8 mouse cellular contexts compared by ENCODE assay signal in genomic region chr7:100658093-100658578, GRCm38 (mm10). TPM values are rescaled to one million over a fixed set of nuclear protein-coding genes. Genes with fewer than 3 reads are reported as not detected.
A peak's percentile ranks its signal among the peaks of the same experiment; 100 is the strongest.
DNase-seq lines count a peak whose midpoint lies in the region; ATAC-seq and TF ChIP-seq lines count a peak whose summit lies in the region.

No protein-coding gene starts in this region.

- H3K36me3 ChIP-seq in hindbrain, embryonic 10.5 days, result no peaks in the 10 kb centered on the region
- no peaks in the 10 kb centered on the region for H3K36me3 ChIP-seq in limb, embryonic 12.5 days
- H3K36me3 ChIP-seq in midbrain, embryonic 13.5 days, result no peaks in the 10 kb centered on the region

- 0 out of 2 replicates have a peak overlapping the region, but pooled peaks have one; percentile 27 for H3K9ac ChIP-seq in limb, embryonic 12.5 days (replicated peaks)
- H3K9ac ChIP-seq in midbrain, embryonic 13.5 days (replicated peaks), result no peak overlapping the region

- 28% methylated on average over 18 of the region's 18 CpGs for WGBS in hindbrain, embryonic 10.5 days
- WGBS in limb, embryonic 12.5 days, result 31% methylated on average over 18 of the region's 18 CpGs
- WGBS in midbrain, embryonic 13.5 days, result 33% methylated on average over 18 of the region's 18 CpGs

- H3K27me3 ChIP-seq in hindbrain, embryonic 10.5 days (ENCODE audit: insufficient read depth, poor library complexity, severe bottlenecking), result no peaks in the 10 kb centered on the region
- H3K27me3 ChIP-seq in limb, embryonic 12.5 days, result no peaks in the 10 kb centered on the region
- no peaks in the 10 kb centered on the region for H3K27me3 ChIP-seq in midbrain, embryonic 13.5 days

- DNase-seq in layer of hippocampus, adult 2 months (ENCODE audit: low spot score in 2 of 2), result no peak
- DNase-seq in layer of hippocampus, postnatal 36 days, result no peak
- peak; percentile 60 for DNase-seq in embryo, embryonic 10.5 days (ENCODE audit: low spot score)
- DNase-seq in hindbrain, embryonic 10.5 days (ENCODE audit: low spot score), result peak; percentile 30
- no peak for DNase-seq in thymus, postnatal 25 days
- DNase-seq in T-cell, adult 2 months (ENCODE audit: low spot score), result no peak

- peak overlapping the region; percentile 43 for H3K4me2 ChIP-seq in limb, embryonic 12.5 days
- H3K4me2 ChIP-seq in midbrain, embryonic 13.5 days (replicated peaks), result peak overlapping the region; percentile 20; the same call in 1 of the 2 replicates

- ATAC-seq in limb, embryonic 12.5 days (ENCODE audit: insufficient number of reproducible peaks, insufficient read depth, low FRiP score, low TSS enrichment, low read depth), result peak; percentile 40
- no peak for ATAC-seq in midbrain, embryonic 13.5 days

- peak overlapping the region; percentile 92 for H3K27ac ChIP-seq in layer of hippocampus, adult 2 months
- H3K27ac ChIP-seq in hindbrain, embryonic 10.5 days, result peak overlapping the region; percentile 8; the same call in 1 of the 2 replicates
- no peak overlapping the region for H3K27ac ChIP-seq in limb, embryonic 12.5 days
- no peak overlapping the region for H3K27ac ChIP-seq in midbrain, embryonic 13.5 days

- peaks cover 43% of the 10 kb centered on the region for H3K4me1 ChIP-seq in hindbrain, embryonic 10.5 days (replicated peaks)
- H3K4me1 ChIP-seq in limb, embryonic 12.5 days (replicated peaks), result peaks cover 16% of the 10 kb centered on the region; the same call in 1 of the 2 replicates
- peaks cover 22% of the 10 kb centered on the region for H3K4me1 ChIP-seq in midbrain, embryonic 13.5 days (replicated peaks)

- no peaks in the 10 kb centered on the region for H3K9me3 ChIP-seq in hindbrain, embryonic 10.5 days
- no peaks in the 10 kb centered on the region for H3K9me3 ChIP-seq in limb, embryonic 12.5 days
- no peaks in the 10 kb centered on the region for H3K9me3 ChIP-seq in midbrain, embryonic 13.5 days

- TF ChIP-seq CTCF in layer of hippocampus, adult 2 months (conservative IDR thresholded peaks at IDR 0.05), result no peak

- peak overlapping the region; percentile 37 for H3K4me3 ChIP-seq in layer of hippocampus, adult 2 months
- peak overlapping the region; percentile 33; the same call in 1 of the 2 replicates for H3K4me3 ChIP-seq in hindbrain, embryonic 10.5 days
- H3K4me3 ChIP-seq in limb, embryonic 12.5 days (replicated peaks), result peak overlapping the region; percentile 14; the same call in 1 of the 2 replicates
- no peak overlapping the region for H3K4me3 ChIP-seq in midbrain, embryonic 13.5 days (replicated peaks)

RNA-seq across cellular contexts. Expression of gene Plekhb1, which starts 4.1 kb away (rescaled TPM):
- total RNA-seq in layer of hippocampus, adult 2 months (2021), result 100 to 1,000 TPM; 199 to 203 TPM
- total RNA-seq in layer of hippocampus, postnatal 36 days (2021), result 100 to 1,000 TPM; 207 to 223 TPM
- 4.3 and 10.7 TPM in 2 replicates for polyA plus RNA-seq in hindbrain, embryonic 10.5 days (2016; fragmentation: Nextera tagmentation; extraction: Ambion mirVana)
- 1.4 and 2.6 TPM in 2 replicates for polyA plus RNA-seq in limb, embryonic 12.5 days (2016; fragmentation: Nextera tagmentation; extraction: Ambion mirVana)
- 5.1 and 5.8 TPM in 2 replicates for polyA plus RNA-seq in midbrain, embryonic 13.5 days (2015; fragmentation: Nextera tagmentation; extraction: Ambion mirVana)

RNA-seq across cellular contexts. Expression of gene Fam168a, which starts 48.3 kb away (rescaled TPM):
- 100 to 1,000 TPM; 220 to 229 TPM for total RNA-seq in layer of hippocampus, adult 2 months (2021)
- total RNA-seq in layer of hippocampus, postnatal 36 days (2021), result 100 to 1,000 TPM; 225 to 254 TPM
- 30.2 and 47.4 TPM in 2 replicates for polyA plus RNA-seq in hindbrain, embryonic 10.5 days (2016; fragmentation: Nextera tagmentation; extraction: Ambion mirVana)
- 42.7 and 54.1 TPM in 2 replicates for polyA plus RNA-seq in limb, embryonic 12.5 days (2016; fragmentation: Nextera tagmentation; extraction: Ambion mirVana)
- 85.8 and 94.4 TPM in 2 replicates for polyA plus RNA-seq in midbrain, embryonic 13.5 days (2015; fragmentation: Nextera tagmentation; extraction: Ambion mirVana)

RNA-seq across cellular contexts. Expression of gene Mrpl48, which starts 50.0 kb away (rescaled TPM):
- total RNA-seq in layer of hippocampus, adult 2 months (2021), result 10 to 100 TPM; 64.8 to 67.1 TPM
- total RNA-seq in layer of hippocampus, postnatal 36 days (2021), result 10 to 100 TPM; 64.2 to 69.7 TPM
- 57.9 and 66.6 TPM in 2 replicates for polyA plus RNA-seq in hindbrain, embryonic 10.5 days (2016; fragmentation: Nextera tagmentation; extraction: Ambion mirVana)
- polyA plus RNA-seq in limb, embryonic 12.5 days (2016; fragmentation: Nextera tagmentation; extraction: Ambion mirVana), result 59.5 and 66.2 TPM in 2 replicates
- polyA plus RNA-seq in midbrain, embryonic 13.5 days (2015; fragmentation: Nextera tagmentation; extraction: Ambion mirVana), result 80.9 and 89.0 TPM in 2 replicates

RNA-seq across cellular contexts. Expression of gene Rab6a, which starts 50.9 kb away (rescaled TPM):
- total RNA-seq in layer of hippocampus, adult 2 months (2021), result 100 to 1,000 TPM; 349 to 374 TPM
- 100 to 1,000 TPM; 359 to 385 TPM for total RNA-seq in layer of hippocampus, postnatal 36 days (2021)
- polyA plus RNA-seq in hindbrain, embryonic 10.5 days (2016; fragmentation: Nextera tagmentation; extraction: Ambion mirVana), result 111 and 117 TPM in 2 replicates
- polyA plus RNA-seq in limb, embryonic 12.5 days (2016; fragmentation: Nextera tagmentation; extraction: Ambion mirVana), result 107 and 117 TPM in 2 replicates
- 197 and 199 TPM in 2 replicates for polyA plus RNA-seq in midbrain, embryonic 13.5 days (2015; fragmentation: Nextera tagmentation; extraction: Ambion mirVana)

Comparison
In these comparisons a context has a peak if more than half of its experiments do, and no peak if none do; other contexts are left out.
1. DNase-seq: peak in embryo, embryonic 10.5 days (single experiment) and hindbrain, embryonic 10.5 days (single experiment); none in layer of hippocampus, adult 2 months (0 of 2), layer of hippocampus, postnatal 36 days (0 of 2), thymus, postnatal 25 days (single experiment) and T-cell, adult 2 months (single experiment).
2. H3K27ac ChIP-seq: peak in layer of hippocampus, adult 2 months (single experiment) and hindbrain, embryonic 10.5 days (single experiment); none in limb, embryonic 12.5 days (single experiment) and midbrain, embryonic 13.5 days (single experiment).